Mouse (Mus musculus) liver, embryonic 13.5 days (tissue): ENCODE results near the gene Stra6l. TPM values are rescaled to one million over a fixed set of nuclear protein-coding genes. Genes with fewer than 3 reads are reported as not detected.

Experiments used
- ATAC-seq: fragments of 200-750 bp; cut with Nextera tagmentation; 2 replicates; pipeline ENCODE4 v1.8.0; 2017; ENCODE audit warnings: low read depth, mild to moderate bottlenecking, moderate number of reproducible peaks, moderate library complexity
- DNase-seq: peaks from one replicate; pipeline ENCODE4 v3.0.0; 2022
- H3K27ac ChIP-seq: fragments of 300-500 bp; sonication (generic); 2 replicates; pipeline ENCODE4 v1.5.1; 2015; ENCODE audit warnings: moderate library complexity, mild to moderate bottlenecking, inconsistent platforms
- H3K27me3 ChIP-seq: fragments of 300-500 bp; sonication (generic); 2 replicates; pipeline ENCODE4 v1.6.1; 2015; ENCODE audit warnings: mild to moderate bottlenecking, inconsistent platforms
- H3K36me3 ChIP-seq: fragments of 300-500 bp; sonication (generic); 2 replicates; pipeline ENCODE4 v1.6.1; 2015; ENCODE audit warnings: mild to moderate bottlenecking, inconsistent platforms
- H3K4me1 ChIP-seq: fragments of 300-500 bp; sonication (generic); replicated peaks from 2 replicates; pipeline ENCODE4 v1.6.1; 2015; ENCODE audit warnings: inconsistent platforms
- H3K4me2 ChIP-seq: fragments of 300-500 bp; sonication (generic); 2 replicates; pipeline ENCODE4 v1.6.1; 2015; ENCODE audit warnings: inconsistent platforms, mild to moderate bottlenecking, moderate library complexity
- H3K4me3 ChIP-seq: fragments of 300-500 bp; sonication (generic); replicated peaks from 2 replicates; pipeline ENCODE4 v1.5.1; 2015; ENCODE audit warnings: mild to moderate bottlenecking, inconsistent platforms
- H3K9ac ChIP-seq: fragments of 300-500 bp; sonication (generic); 2 replicates; pipeline ENCODE4 v1.6.1; 2015; ENCODE audit warnings: mild to moderate bottlenecking, inconsistent platforms
- H3K9me3 ChIP-seq: fragments of 300-500 bp; sonication (generic); replicated peaks from 2 replicates; pipeline ENCODE4 v1.6.1; 2016; ENCODE audit warnings: inconsistent platforms
- WGBS: fragments of 180-500 bp; shearing (Covaris S2); methylation state at CpG from one replicate; pipeline ENCODE4 v1.1.7; 2015; ENCODE audit not compliant: insufficient replicate concordance; 5-methylcytosine and 5-hydroxymethylcytosine counted together
- polyA plus RNA-seq: library from polyadenylated mRNA; unstranded; fragments of >200 nt; fragmentation: Nextera tagmentation; extraction: Ambion mirVana; gene quantifications from 2 replicates; pipeline ENCODE4 v1.2.1, GENCODE M21; 2015

Gene Stra6l
- 2.9 and 4.0 TPM in 2 replicates for polyA plus RNA-seq

- WGBS = 33% methylated on average over 10 of the region's 10 CpGs
- DNase-seq = no peak
- H3K4me1 ChIP-seq = no peaks in the 10 kb centered on the region
- H3K4me2 ChIP-seq = peak within 1 kb of the TSS; percentile 28
- H3K9ac ChIP-seq = no peak within 1 kb of the TSS
- H3K36me3 ChIP-seq = no peaks in the 10 kb centered on the region
- no peaks in the 10 kb centered on the region for H3K9me3 ChIP-seq
- H3K27ac ChIP-seq = peak within 1 kb of the TSS; percentile 51; the same call in 1 of the 2 replicates
- ATAC-seq = no peak
- H3K27me3 ChIP-seq = peaks cover 9% of the 10 kb centered on the region; the same call in 1 of the 2 replicates
- H3K4me3 ChIP-seq = peak within 1 kb of the TSS; percentile 33
These were observed at the start of gene Stra6l for GRCm38 (mm10) chr4:45848109-45848824. Stra6l (plus strand) TSS chr4:45848664.

- ATAC-seq = peak; percentile 65
- DNase-seq = peak; percentile 52
- peak within 1 kb of the TSS; percentile 55 for H3K4me3 ChIP-seq
- peak within 1 kb of the TSS; percentile 53 for H3K27ac ChIP-seq
- peak within 1 kb of the TSS; percentile 53 for H3K9ac ChIP-seq
- peaks cover 18% of the 10 kb centered on the region for H3K27me3 ChIP-seq
- H3K4me2 ChIP-seq = peak within 1 kb of the TSS; percentile 66
- under 1% methylated on average over 26 of the region's 26 CpGs for WGBS
- peaks cover 18% of the 10 kb centered on the region for H3K4me1 ChIP-seq
- no peaks in the 10 kb centered on the region for H3K9me3 ChIP-seq
- peaks cover 10% of the 10 kb centered on the region; the same call in 1 of the 2 replicates for H3K36me3 ChIP-seq
These were observed 49.5 kb upstream of the Stra6l start, which contains the start of gene Aldh1b1 for GRCm38 (mm10) chr4:45798964-45799363. Aldh1b1 (plus strand) TSS chr4:45799022.

- 28% methylated on average over 3 of the region's 3 CpGs for WGBS
- Histone ChIP-seq H3K27ac (peak overlapping the region; percentile 47; the same call in 1 of the 2 replicates), H3K36me3 (peaks cover 10% of the 10 kb centered on the region; the same call in 1 of the 2 replicates), H3K4me3 (0 out of 2 replicates have a peak overlapping the region, but pooled peaks have one; percentile 12), H3K4me2 (peak overlapping the region; percentile 66), H3K4me1 (peaks cover 18% of the 10 kb centered on the region), H3K27me3 (peaks cover 13% of the 10 kb centered on the region), H3K9ac (no peak overlapping the region), H3K9me3 (no peaks in the 10 kb centered on the region)
- DNase-seq = no peak
- ATAC-seq = no peak
These were observed 48.4 kb upstream of the Stra6l start for GRCm38 (mm10) chr4:45799956-45800537.

- H3K4me3 ChIP-seq = no peak overlapping the region
- no peak overlapping the region for H3K27ac ChIP-seq
- H3K27me3 ChIP-seq = peaks cover 2% of the 10 kb centered on the region; the same call in 1 of the 2 replicates
- H3K9ac ChIP-seq = no peak overlapping the region
- ATAC-seq = no peak
- DNase-seq = no peak
- H3K9me3 ChIP-seq = no peaks in the 10 kb centered on the region
- no peak overlapping the region for H3K4me2 ChIP-seq
- peaks cover 12% of the 10 kb centered on the region; the same call in 1 of the 2 replicates for H3K4me1 ChIP-seq
- H3K36me3 ChIP-seq = peaks cover 10% of the 10 kb centered on the region; the same call in 1 of the 2 replicates
- 70% methylated on average over 14 of the region's 14 CpGs for WGBS
These were observed 45.6 kb upstream of the Stra6l start for GRCm38 (mm10) chr4:45802900-45803299.

GRCm38 (mm10) chr4:45808034-45808433 lies 40.4 kb upstream of the Stra6l start:
- WGBS = 40% methylated on average over 7 of the region's 7 CpGs

GRCm38 (mm10) chr4:45811250-45811649 lies 37.2 kb upstream of the Stra6l start:
- H3K4me3 ChIP-seq = no peak overlapping the region
- H3K36me3 ChIP-seq = no peaks in the 10 kb centered on the region
- H3K27ac ChIP-seq = no peak overlapping the region
- H3K9ac ChIP-seq = no peak overlapping the region
- peaks cover 3% of the 10 kb centered on the region; the same call in 1 of the 2 replicates for H3K27me3 ChIP-seq
- DNase-seq (no peak), ATAC-seq (no peak)
- no peaks in the 10 kb centered on the region for H3K9me3 ChIP-seq
- H3K4me1 ChIP-seq = no peaks in the 10 kb centered on the region
- 24% methylated on average over 8 of the region's 8 CpGs for WGBS
- no peak overlapping the region for H3K4me2 ChIP-seq

More at GRCm38 (mm10) chr4:45808034-45808433, 40.4 kb upstream of the Stra6l start:
- DNase-seq = no peak
- no peak overlapping the region for H3K27ac ChIP-seq
- H3K36me3 ChIP-seq = peaks cover 3% of the 10 kb centered on the region; the same call in 1 of the 2 replicates
- peaks cover 3% of the 10 kb centered on the region; the same call in 1 of the 2 replicates for H3K27me3 ChIP-seq
- no peak overlapping the region for H3K4me2 ChIP-seq
- H3K4me3 ChIP-seq = no peak overlapping the region
- no peaks in the 10 kb centered on the region for H3K4me1 ChIP-seq
- H3K9me3 ChIP-seq = no peaks in the 10 kb centered on the region
- ATAC-seq = no peak
- no peak overlapping the region for H3K9ac ChIP-seq

- H3K27ac ChIP-seq = no peak overlapping the region
These were observed 32.9 kb upstream of the Stra6l start for GRCm38 (mm10) chr4:45815542-45815941.

GRCm38 (mm10) chr4:45818814-45819207 lies 29.7 kb upstream of the Stra6l start:
- Histone ChIP-seq H3K4me3 (no peak overlapping the region), H3K4me1 (peaks cover 4% of the 10 kb centered on the region; the same call in 1 of the 2 replicates), H3K9me3 (no peaks in the 10 kb centered on the region), H3K4me2 (peak overlapping the region; percentile 48; the same call in 1 of the 2 replicates), H3K27me3 (peaks cover 30% of the 10 kb centered on the region), H3K27ac (no peak overlapping the region), H3K9ac (no peak overlapping the region), H3K36me3 (no peaks in the 10 kb centered on the region)
- 24% methylated on average over 4 of the region's 4 CpGs for WGBS
- ATAC-seq (no peak), DNase-seq (no peak)

More at GRCm38 (mm10) chr4:45815542-45815941, 32.9 kb upstream of the Stra6l start:
- peaks cover 16% of the 10 kb centered on the region for H3K27me3 ChIP-seq
- no peaks in the 10 kb centered on the region for H3K36me3 ChIP-seq
- no peak for DNase-seq
- H3K4me2 ChIP-seq = no peak overlapping the region
- H3K4me3 ChIP-seq = no peak overlapping the region
- 38% methylated on average over 7 of the region's 7 CpGs for WGBS
- H3K4me1 ChIP-seq = peaks cover 4% of the 10 kb centered on the region; the same call in 1 of the 2 replicates
- H3K9ac ChIP-seq = no peak overlapping the region
- ATAC-seq = no peak
- H3K9me3 ChIP-seq = no peaks in the 10 kb centered on the region

- Histone ChIP-seq H3K4me3 (peak overlapping the region; percentile 14; the same call in 1 of the 2 replicates), H3K9me3 (no peaks in the 10 kb centered on the region), H3K9ac (no peak overlapping the region), H3K36me3 (no peaks in the 10 kb centered on the region), H3K27ac (no peak overlapping the region), H3K27me3 (peaks cover 35% of the 10 kb centered on the region), H3K4me1 (peaks cover 4% of the 10 kb centered on the region; the same call in 1 of the 2 replicates), H3K4me2 (peak overlapping the region; percentile 48)
- ATAC-seq (no peak), DNase-seq (no peak)
- WGBS = 3% methylated on average over 17 of the region's 17 CpGs
These were observed 29.1 kb upstream of the Stra6l start for GRCm38 (mm10) chr4:45819208-45819931.

GRCm38 (mm10) chr4:45820074-45820830 lies 28.2 kb upstream of the Stra6l start:
- WGBS = 30% methylated on average over 8 of the region's 8 CpGs
- Histone ChIP-seq H3K4me1 (peaks cover 4% of the 10 kb centered on the region; the same call in 1 of the 2 replicates), H3K9ac (no peak overlapping the region), H3K4me3 (no peak overlapping the region), H3K27me3 (peaks cover 44% of the 10 kb centered on the region), H3K27ac (no peak overlapping the region), H3K4me2 (no peak overlapping the region), H3K36me3 (no peaks in the 10 kb centered on the region), H3K9me3 (no peaks in the 10 kb centered on the region)
- ATAC-seq (no peak), DNase-seq (no peak)
